8 mouse cellular contexts compared by ENCODE assay signal in the genomic region with DNA sequence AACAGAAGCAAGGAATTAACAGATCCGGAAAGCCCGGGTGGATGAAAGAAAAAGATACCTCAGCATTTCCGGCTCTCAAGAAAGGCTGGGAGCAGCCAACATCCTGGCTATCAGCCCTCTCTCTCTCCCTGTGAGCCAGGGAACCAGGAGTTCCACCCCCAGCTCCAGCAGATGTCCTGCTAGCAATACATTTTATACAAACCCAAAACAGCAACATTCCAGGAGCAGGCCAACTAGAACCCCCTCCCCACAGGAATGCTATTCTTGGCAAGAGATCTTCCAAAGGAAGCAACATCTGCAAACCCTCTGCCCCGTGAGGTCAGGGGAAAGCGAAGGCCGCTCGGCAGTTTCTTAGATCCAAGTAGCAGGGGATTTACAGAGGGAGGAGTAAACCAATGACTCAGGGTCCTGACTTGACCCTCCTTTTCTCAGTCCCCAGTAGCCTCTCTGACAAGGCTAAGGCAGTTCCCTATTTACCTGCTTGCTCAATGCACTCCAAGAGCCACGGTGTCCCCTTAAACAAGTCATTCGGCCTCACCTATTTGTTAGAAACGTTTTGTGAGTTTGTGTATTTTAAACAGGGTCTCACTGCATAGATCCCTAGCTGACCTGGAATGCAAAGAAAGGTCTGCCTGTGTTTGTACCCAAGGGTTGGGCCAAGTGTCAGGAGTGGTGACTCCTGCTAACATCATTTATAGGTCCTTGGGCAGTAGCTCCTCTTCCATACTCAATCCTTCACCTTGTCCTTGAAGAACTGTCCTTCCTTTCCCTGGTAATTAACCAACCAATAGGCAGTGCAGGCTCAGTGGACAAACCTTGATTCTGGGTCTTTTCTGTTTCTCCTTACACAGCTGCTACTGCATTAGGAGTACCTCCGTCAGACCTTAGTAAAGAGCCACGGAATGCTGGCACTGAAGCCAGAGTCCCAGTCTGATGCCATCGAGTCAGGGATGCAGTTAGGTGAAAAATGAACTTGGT. TPM values are rescaled to one million over a fixed set of nuclear protein-coding genes. Genes with fewer than 3 reads are reported as not detected.
DNase-seq lines count a peak whose midpoint lies in the region; ATAC-seq and TF ChIP-seq lines count a peak whose summit lies in the region.

No protein-coding gene starts in this region.

- no peaks in the 10 kb centered on the region for H3K79me2 ChIP-seq in myocyte (ENCODE audit: control insufficient read depth, insufficient read depth)

- no peak overlapping the region for H3K4me3 ChIP-seq in hindbrain, embryonic 12.5 days
- H3K4me3 ChIP-seq in hindbrain, embryonic 16.5 days (ENCODE audit: low read length) = no peak overlapping the region
- no peak overlapping the region for H3K4me3 ChIP-seq in embryonic facial prominence, embryonic 12.5 days
- H3K4me3 ChIP-seq in intestine, postnatal 0 days (ENCODE audit: low read depth, low read length) = no peak overlapping the region
- no peak overlapping the region for H3K4me3 ChIP-seq in myocyte

- H3K9ac ChIP-seq in hindbrain, embryonic 12.5 days = no peak overlapping the region
- no peak overlapping the region for H3K9ac ChIP-seq in hindbrain, embryonic 16.5 days (ENCODE audit: low read depth, low read length)
- no peak overlapping the region for H3K9ac ChIP-seq in embryonic facial prominence, embryonic 12.5 days
- no peak overlapping the region for H3K9ac ChIP-seq in intestine, postnatal 0 days (ENCODE audit: low read depth, low read length)

- no peak for ATAC-seq in hindbrain, embryonic 12.5 days (ENCODE audit: low FRiP score)
- ATAC-seq in hindbrain, embryonic 16.5 days = no peak
- 0 out of 2 replicates have a peak, but pooled peaks have one; percentile 3 for ATAC-seq in embryonic facial prominence, embryonic 12.5 days (ENCODE audit: insufficient number of reproducible peaks, insufficient read depth, low FRiP score, low TSS enrichment)
- ATAC-seq in intestine, postnatal 0 days = 0 out of 2 replicates have a peak, but pooled peaks have one; percentile 19

- WGBS in hindbrain, embryonic 12.5 days = 62% methylated on average over 13 of the region's 13 CpGs
- WGBS in hindbrain, embryonic 16.5 days = 61% methylated on average over 13 of the region's 13 CpGs
- 50% methylated on average over 13 of the region's 13 CpGs for WGBS in embryonic facial prominence, embryonic 12.5 days
- 52% methylated on average over 13 of the region's 13 CpGs for WGBS in intestine, postnatal 0 days

- H3ac ChIP-seq in myocyte (ENCODE audit: control insufficient read depth, insufficient read length) = no peak overlapping the region

- H3K4me2 ChIP-seq in hindbrain, embryonic 12.5 days (replicated peaks) = no peak overlapping the region
- no peak overlapping the region for H3K4me2 ChIP-seq in hindbrain, embryonic 16.5 days (ENCODE audit: low read length)
- no peak overlapping the region for H3K4me2 ChIP-seq in embryonic facial prominence, embryonic 12.5 days (replicated peaks)
- no peak overlapping the region for H3K4me2 ChIP-seq in intestine, postnatal 0 days (replicated peaks; ENCODE audit: low read depth)
- H3K4me2 ChIP-seq in myocyte (ENCODE audit: low read depth) = peak overlapping the region; percentile 18

- DNase-seq in ES-CJ7 (ENCODE audit: low read depth, low spot score) = peak; percentile 49
- no peak for DNase-seq in cerebellum, adult 9-11 months
- no peak for DNase-seq in natural killer cell, adult 2 months (ENCODE audit: low spot score in 2 of 2)

- TF ChIP-seq POLR2A in myocyte (IDR thresholded peaks at IDR 0.05; ENCODE audit: insufficient read length, low read depth) = no peak

- H3K27me3 ChIP-seq in hindbrain, embryonic 12.5 days = no peaks in the 10 kb centered on the region
- H3K27me3 ChIP-seq in hindbrain, embryonic 16.5 days (replicated peaks; ENCODE audit: control insufficient read depth, insufficient read depth, low read length) = no peaks in the 10 kb centered on the region
- H3K27me3 ChIP-seq in embryonic facial prominence, embryonic 12.5 days = no peaks in the 10 kb centered on the region
- H3K27me3 ChIP-seq in intestine, postnatal 0 days (replicated peaks; ENCODE audit: control insufficient read depth, insufficient read depth, low read length) = no peaks in the 10 kb centered on the region
- H3K27me3 ChIP-seq in myocyte (ENCODE audit: control insufficient read depth, insufficient read depth, insufficient read length) = no peaks in the 10 kb centered on the region

- 0 out of 2 replicates have a peak overlapping the region, but pooled peaks have one; percentile 18 for H3K27ac ChIP-seq in hindbrain, embryonic 12.5 days
- no peak overlapping the region for H3K27ac ChIP-seq in hindbrain, embryonic 16.5 days (ENCODE audit: low read depth, low read length)
- H3K27ac ChIP-seq in embryonic facial prominence, embryonic 12.5 days = peak overlapping the region; percentile 55; the same call in 1 of the 2 replicates
- no peak overlapping the region for H3K27ac ChIP-seq in intestine, postnatal 0 days (ENCODE audit: low read depth, low read length)

- no peaks in the 10 kb centered on the region for H3K4me1 ChIP-seq in hindbrain, embryonic 12.5 days
- H3K4me1 ChIP-seq in hindbrain, embryonic 16.5 days (ENCODE audit: control insufficient read depth, insufficient read depth, low read depth, low read length) = no peaks in the 10 kb centered on the region
- peaks cover 13% of the 10 kb centered on the region; the same call in 1 of the 2 replicates for H3K4me1 ChIP-seq in embryonic facial prominence, embryonic 12.5 days
- no peaks in the 10 kb centered on the region for H3K4me1 ChIP-seq in intestine, postnatal 0 days (replicated peaks; ENCODE audit: control insufficient read depth, insufficient read depth, low read length)

- no peaks in the 10 kb centered on the region for H3K9me3 ChIP-seq in hindbrain, embryonic 12.5 days (replicated peaks)
- no peaks in the 10 kb centered on the region for H3K9me3 ChIP-seq in hindbrain, embryonic 16.5 days (ENCODE audit: control insufficient read depth, low read length)
- H3K9me3 ChIP-seq in embryonic facial prominence, embryonic 12.5 days = no peaks in the 10 kb centered on the region
- no peaks in the 10 kb centered on the region for H3K9me3 ChIP-seq in intestine, postnatal 0 days (ENCODE audit: control insufficient read depth)

- no peak for TF ChIP-seq CTCF in intestine, postnatal 0 days (IDR thresholded peaks at IDR 0.05; ENCODE audit: low read depth)

- H3K36me3 ChIP-seq in hindbrain, embryonic 12.5 days = peaks cover 54% of the 10 kb centered on the region
- H3K36me3 ChIP-seq in hindbrain, embryonic 16.5 days (ENCODE audit: control insufficient read depth, insufficient read depth, low read length) = peaks cover 38% of the 10 kb centered on the region
- peaks cover 50% of the 10 kb centered on the region for H3K36me3 ChIP-seq in embryonic facial prominence, embryonic 12.5 days
- peaks cover 47% of the 10 kb centered on the region for H3K36me3 ChIP-seq in intestine, postnatal 0 days (ENCODE audit: control insufficient read depth, insufficient read depth)
- peaks cover 44% of the 10 kb centered on the region for H3K36me3 ChIP-seq in myocyte (ENCODE audit: control insufficient read depth, insufficient read depth)

TF ChIP-seq in myocyte, 11 proteins besides CTCF, POLR2A, EP300 and RAD21:
- no peak for TF ChIP-seq MYOG (IDR thresholded peaks at IDR 0.05; ENCODE audit: control insufficient read depth in 1 of 3, insufficient read depth in 1 of 3, insufficient read length in 2 of 3, low read depth in 2 of 3)
- TF ChIP-seq POLR2AphosphoS2 (IDR thresholded peaks at IDR 0.05; ENCODE audit: insufficient read length, low read depth) = peak; percentile 73
- no peak for TF ChIP-seq MAX (IDR thresholded peaks at IDR 0.05; ENCODE audit: low read depth)
- TF ChIP-seq MYOD1 (IDR thresholded peaks at IDR 0.05; ENCODE audit: control insufficient read depth in 1 of 3, insufficient read length in 2 of 3, low read depth in 2 of 3) = peak in 1 of 3 experiments; percentile 18
- no peak for TF ChIP-seq E2F4 (IDR thresholded peaks at IDR 0.05; ENCODE audit: insufficient read depth)

RNA-seq across cellular contexts. Expression of a gene that starts 3.1 kb away (rescaled TPM):
- 0.83 and 1.1 TPM in 2 replicates for polyA plus RNA-seq in hindbrain, embryonic 12.5 days (2016; fragmentation: Nextera tagmentation; extraction: Ambion mirVana)
- polyA plus RNA-seq in hindbrain, embryonic 16.5 days (2015; fragmentation: Nextera tagmentation; extraction: Ambion mirVana) = 7.7 and 8.8 TPM in 2 replicates
- 0.46 and 0.83 TPM in 2 replicates for polyA plus RNA-seq in embryonic facial prominence, embryonic 12.5 days (2016; fragmentation: Nextera tagmentation; extraction: Ambion mirVana)
- 2.7 and 3.0 TPM in 2 replicates for polyA plus RNA-seq in intestine, postnatal 0 days (2015; fragmentation: Nextera tagmentation; extraction: Ambion mirVana)
- 13.4 TPM for polyA plus RNA-seq in myocyte (2012; fragmentation: generic; extraction: Trizol)

RNA-seq across cellular contexts. Expression of a gene that starts 37.6 kb away (rescaled TPM):
- 74.9 and 77.1 TPM in 2 replicates for polyA plus RNA-seq in hindbrain, embryonic 12.5 days (2016; fragmentation: Nextera tagmentation; extraction: Ambion mirVana)
- 74.1 and 77.4 TPM in 2 replicates for polyA plus RNA-seq in hindbrain, embryonic 16.5 days (2015; fragmentation: Nextera tagmentation; extraction: Ambion mirVana)
- 85.5 and 87.8 TPM in 2 replicates for polyA plus RNA-seq in embryonic facial prominence, embryonic 12.5 days (2016; fragmentation: Nextera tagmentation; extraction: Ambion mirVana)
- polyA plus RNA-seq in intestine, postnatal 0 days (2015; fragmentation: Nextera tagmentation; extraction: Ambion mirVana) = 40.2 and 46.1 TPM in 2 replicates
- polyA plus RNA-seq in myocyte (2012; fragmentation: generic; extraction: Trizol) = 71.6 TPM

RNA-seq across cellular contexts. Expression of a gene that starts 37.8 kb away (rescaled TPM):
- polyA plus RNA-seq in hindbrain, embryonic 12.5 days (2016; fragmentation: Nextera tagmentation; extraction: Ambion mirVana) = 163 and 170 TPM in 2 replicates
- polyA plus RNA-seq in hindbrain, embryonic 16.5 days (2015; fragmentation: Nextera tagmentation; extraction: Ambion mirVana) = 78.4 and 92.3 TPM in 2 replicates
- 193 and 196 TPM in 2 replicates for polyA plus RNA-seq in embryonic facial prominence, embryonic 12.5 days (2016; fragmentation: Nextera tagmentation; extraction: Ambion mirVana)
- 29.7 and 33.4 TPM in 2 replicates for polyA plus RNA-seq in intestine, postnatal 0 days (2015; fragmentation: Nextera tagmentation; extraction: Ambion mirVana)
- 47.7 TPM for polyA plus RNA-seq in myocyte (2012; fragmentation: generic; extraction: Trizol)

Comparison
In these comparisons a context has a peak if more than half of its experiments do, and no peak if none do; other contexts are left out.
1. H3K27ac ChIP-seq: peak in hindbrain, embryonic 12.5 days (single experiment) and embryonic facial prominence, embryonic 12.5 days (single experiment); none in hindbrain, embryonic 16.5 days (single experiment) and intestine, postnatal 0 days (single experiment).
2. ATAC-seq: peak in embryonic facial prominence, embryonic 12.5 days (single experiment) and intestine, postnatal 0 days (single experiment); none in hindbrain, embryonic 12.5 days (single experiment) and hindbrain, embryonic 16.5 days (single experiment).